Mouse (Mus musculus) lung, adult 2 months (tissue): ENCODE measurements around the gene Glra3. TPM values are rescaled to one million over a fixed set of nuclear protein-coding genes. Genes with fewer than 3 reads are reported as not detected.

Source experiments
- DNase-seq: peaks from one replicate; pipeline ENCODE4 v3.0.0; 2022
- H3K4me1 ChIP-seq: fragments of 200-500 bp; 2 replicates; pipeline ENCODE4 v1.6.1; 2011; ENCODE audit warnings: low read length; ENCODE audit not compliant: control insufficient read depth, insufficient read depth
- H3K4me3 ChIP-seq: fragments of 200-500 bp; replicated peaks from 2 replicates; pipeline ENCODE3; 2011; ENCODE audit warnings: low read depth, mild to moderate bottlenecking, control low read depth, low read length; ENCODE audit errors: extremely low read depth
- CTCF ChIP-seq: fragments of 200-500 bp; IDR thresholded peaks from 2 replicates; pipeline ENCODE4 v1.5.1; 2011; ENCODE audit warnings: mild to moderate bottlenecking, low read length, control low read depth; ENCODE audit not compliant: insufficient read depth
- POLR2A ChIP-seq: fragments of 200-500 bp; IDR thresholded peaks from 2 replicates; pipeline ENCODE4 v1.6.1; 2011; ENCODE audit warnings: low read depth, mild to moderate bottlenecking, control low read depth, low read length, borderline replicate concordance; ENCODE audit errors: extremely low read depth
- WGBS: fragments of 180-500 bp; shearing (Covaris S2); methylation state at CpG from one replicate; pipeline ENCODE4 v1.1.7; 2018; 5-methylcytosine and 5-hydroxymethylcytosine counted together
- polyA plus RNA-seq: library from polyadenylated mRNA; depleted of rRNA; stranded (reverse); fragments of >200 nt; gene quantifications from 2 replicates; pipeline ENCODE4 v1.2.3, GENCODE M21; 2012; rRNA removed

The Glra3 gene
- polyA plus RNA-seq, 1 experiment: not detected

DNA sequence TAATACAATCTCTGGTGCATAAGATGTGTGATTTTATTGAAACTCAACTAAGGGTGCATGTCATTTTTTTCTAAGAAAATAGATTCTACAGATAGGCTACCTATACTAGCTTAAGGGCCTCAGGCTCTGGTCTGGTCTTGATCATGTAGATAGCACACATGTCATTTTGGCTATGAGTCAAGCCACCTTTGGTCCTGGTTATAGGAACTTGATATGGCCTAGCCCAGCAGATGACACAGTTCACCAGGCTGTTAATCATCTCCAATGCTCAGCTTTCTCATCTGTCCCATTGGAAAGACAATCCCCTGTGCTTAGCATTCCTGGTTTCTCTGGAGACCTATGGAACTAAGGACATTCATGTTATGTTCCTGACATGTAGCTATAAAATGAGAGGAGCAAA is 154.1 kb downstream of the Glra3 start:
- H3K4me1 ChIP-seq: no peaks in the 10 kb centered on the region
- DNase-seq: no peak
- no peak overlapping the region for H3K4me3 ChIP-seq
- TF ChIP-seq POLR2A: no peak
- TF ChIP-seq CTCF: no peak

DNA sequence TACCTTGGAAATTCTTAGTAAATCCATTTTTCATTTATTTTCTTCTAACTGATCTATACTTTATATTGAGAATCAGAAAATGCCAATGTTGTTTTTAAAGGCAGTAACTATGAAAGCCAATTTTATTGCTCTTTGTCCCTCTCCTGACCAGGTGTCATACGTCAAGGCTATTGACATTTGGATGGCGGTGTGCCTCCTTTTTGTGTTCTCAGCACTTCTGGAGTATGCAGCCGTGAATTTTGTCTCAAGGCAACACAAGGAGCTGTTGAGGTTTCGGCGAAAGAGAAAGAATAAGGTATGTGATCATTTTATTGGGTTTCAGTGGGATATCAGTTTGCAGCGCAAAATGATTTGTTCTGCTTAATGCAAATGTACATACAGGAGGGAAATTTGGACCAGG is 170.0 kb downstream of the Glra3 start:
- Histone ChIP-seq H3K4me1 (no peaks in the 10 kb centered on the region), H3K4me3 (no peak overlapping the region)
- WGBS: 82% methylated on average over 6 of the region's 6 CpGs
- DNase-seq: no peak
- no peak for TF ChIP-seq POLR2A
- TF ChIP-seq CTCF: no peak

DNA sequence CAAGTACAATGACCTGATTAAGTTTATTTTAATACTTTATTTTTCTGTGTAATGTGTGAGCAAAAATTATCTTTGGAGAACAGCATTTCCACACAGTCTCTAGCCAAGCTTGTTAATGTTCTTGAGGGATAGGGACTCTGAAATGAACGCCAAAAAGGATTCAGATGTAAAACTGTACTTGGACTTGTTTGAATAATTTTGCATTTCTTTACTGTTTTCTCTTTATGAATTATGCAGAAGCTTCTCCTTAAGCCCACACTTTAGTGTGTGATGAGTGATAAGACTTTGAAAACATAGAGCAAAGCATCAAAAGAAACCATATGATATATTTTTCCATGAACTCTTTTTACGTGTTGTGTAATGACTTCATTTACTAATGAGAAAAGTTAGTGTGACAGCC is 189.1 kb downstream of the Glra3 start:
- WGBS: 76% methylated on average over 2 of the region's 2 CpGs
- Histone ChIP-seq H3K4me3 (no peak overlapping the region), H3K4me1 (no peaks in the 10 kb centered on the region)
- no peak for TF ChIP-seq POLR2A
- DNase-seq: no peak

DNA sequence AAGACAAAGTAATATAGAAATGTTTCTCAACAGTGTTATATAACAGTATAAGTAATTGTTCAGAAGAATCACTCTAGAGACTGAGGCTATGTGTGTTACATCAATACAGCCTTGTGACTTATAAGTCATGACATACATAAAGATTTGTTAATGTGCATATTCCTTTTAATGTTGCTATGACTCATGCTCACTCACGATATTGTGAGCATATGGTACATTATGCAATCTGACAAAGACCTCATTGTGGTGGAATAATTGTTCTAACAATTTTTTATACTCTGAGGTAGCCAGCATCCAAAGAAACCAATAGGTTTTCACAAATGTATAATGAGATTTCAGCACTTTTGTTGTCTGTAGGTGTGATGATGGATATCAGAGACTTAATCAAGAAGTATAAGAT is 210.4 kb downstream of the Glra3 start:
- H3K4me1 ChIP-seq: no peaks in the 10 kb centered on the region
- DNase-seq: no peak
- WGBS: 56% methylated on average over 1 of the region's 1 CpGs
- H3K4me3 ChIP-seq: no peak overlapping the region
- TF ChIP-seq CTCF (no peak), POLR2A (no peak)

DNA sequence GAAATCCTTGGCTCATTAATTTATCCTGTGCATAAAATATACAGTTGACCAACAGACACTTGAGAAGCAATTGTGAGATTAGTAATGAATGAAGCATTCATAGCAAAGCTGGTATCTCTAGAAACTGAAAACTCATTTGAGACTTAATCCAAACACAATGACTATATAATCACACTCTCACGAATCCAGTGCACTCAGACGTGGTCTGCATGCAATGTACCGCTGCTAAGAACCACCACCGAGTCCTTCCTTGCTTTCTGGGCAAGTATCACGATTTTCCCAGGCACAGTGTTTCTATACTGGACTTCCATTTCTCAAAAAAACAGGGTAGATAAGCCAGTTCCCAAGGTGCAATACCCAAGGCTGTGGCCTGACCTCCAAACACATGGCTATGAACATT is 211.3 kb downstream of the Glra3 start:
- 73% methylated on average over 5 of the region's 5 CpGs for whole genome bisulfite sequencing
- H3K4me3 ChIP-seq: no peak overlapping the region
- no peak for DNase-seq
- no peak for TF ChIP-seq POLR2A
- TF ChIP-seq CTCF: no peak
- H3K4me1 ChIP-seq: no peaks in the 10 kb centered on the region

DNA sequence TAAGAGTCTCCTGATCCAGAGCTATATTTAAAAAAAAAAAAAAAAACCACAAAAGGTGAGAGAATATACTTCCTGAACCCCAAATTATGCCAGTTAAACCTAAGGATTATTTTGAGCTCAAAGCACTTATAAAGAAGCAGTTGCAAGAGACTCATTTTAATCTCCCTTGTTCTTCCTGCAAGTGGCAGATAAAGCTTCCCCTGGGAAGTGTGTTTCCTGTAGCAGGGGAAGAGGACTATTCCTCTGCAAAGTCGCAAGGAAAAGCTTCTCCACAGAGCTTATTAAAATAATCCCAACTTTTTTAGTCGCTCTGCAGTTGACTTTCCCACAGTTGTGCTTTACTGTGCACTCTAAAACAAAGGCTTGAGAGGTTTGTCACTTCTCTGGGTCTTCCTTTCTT is 218.7 kb downstream of the Glra3 start:
- no peak for DNase-seq
- H3K4me3 ChIP-seq: no peak overlapping the region
- TF ChIP-seq POLR2A: no peak
- TF ChIP-seq CTCF: no peak
- WGBS: 12% methylated on average over 2 of the region's 2 CpGs
- H3K4me1 ChIP-seq: no peaks in the 10 kb centered on the region

Other genes with a start within 250 kb of the Glra3 start
- not detected in 2 replicates for gene Adam29, start 33.5 kb upstream of the Glra3 start, polyA plus RNA-seq